Mouse (Mus musculus) thymus, adult 2 months (tissue): ENCODE data around the gene Tenm2.

Source experiments
- CTCF ChIP-seq: fragments of 200-500 bp; IDR thresholded peaks from 2 replicates; pipeline ENCODE4 v1.5.1; 2012; ENCODE audit warnings: mild to moderate bottlenecking, control low read depth, low read length, moderate library complexity, borderline replicate concordance; ENCODE audit not compliant: control insufficient read depth, poor library complexity, insufficient read depth; ENCODE audit errors: extremely low read depth
- POLR2A ChIP-seq: fragments of 200-500 bp; IDR thresholded peaks from 2 replicates; pipeline ENCODE4 v1.6.1; 2012; ENCODE audit warnings: mild to moderate bottlenecking, low read length, control low read depth, moderate library complexity; ENCODE audit not compliant: control insufficient read depth, poor library complexity, insufficient read depth; ENCODE audit errors: extremely low read depth

DNA sequence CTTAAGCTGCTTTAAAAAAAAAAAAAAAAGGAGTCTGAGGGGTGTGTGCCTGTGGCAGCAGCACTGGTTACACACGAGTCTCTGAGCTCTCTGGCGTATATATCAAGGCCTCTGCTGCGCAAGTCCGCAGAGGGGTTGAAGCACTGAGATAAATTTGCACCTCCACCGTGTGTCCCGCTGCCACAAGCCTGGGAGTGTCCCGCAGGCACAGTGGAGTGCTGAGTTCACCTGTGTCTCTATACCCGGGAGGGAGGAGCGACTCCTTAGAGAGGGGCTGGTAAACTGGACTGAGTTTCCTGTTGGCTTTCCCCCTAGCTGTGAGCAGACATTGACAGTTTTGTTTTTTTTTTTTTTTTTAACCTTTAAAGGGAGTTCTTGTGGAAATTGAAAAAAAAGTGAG is 1082.8 kb downstream of the Tenm2 start:
- no peak for TF ChIP-seq CTCF
- no peak for TF ChIP-seq POLR2A
